Mouse (Mus musculus): ENCODE measurements at regions not wholly inside any gene's neighbourhood (a gene's known extent, or its start where the extent isn't known, plus 50 kb on each side); places are given as distances from the start of the nearest gene placed in this dataset.

- ATAC-seq (replicated peaks; ENCODE audit: poor library complexity) = no peak
Observed at GRCm38 (mm10) chr10:70741909-70742308, 86.1 kb upstream of the Phyhipl start.

- no peak for ATAC-seq (replicated peaks; ENCODE audit: poor library complexity)
Observed at GRCm38 (mm10) chr10:70740095-70740494, 84.3 kb upstream of the Phyhipl start.

DNA sequence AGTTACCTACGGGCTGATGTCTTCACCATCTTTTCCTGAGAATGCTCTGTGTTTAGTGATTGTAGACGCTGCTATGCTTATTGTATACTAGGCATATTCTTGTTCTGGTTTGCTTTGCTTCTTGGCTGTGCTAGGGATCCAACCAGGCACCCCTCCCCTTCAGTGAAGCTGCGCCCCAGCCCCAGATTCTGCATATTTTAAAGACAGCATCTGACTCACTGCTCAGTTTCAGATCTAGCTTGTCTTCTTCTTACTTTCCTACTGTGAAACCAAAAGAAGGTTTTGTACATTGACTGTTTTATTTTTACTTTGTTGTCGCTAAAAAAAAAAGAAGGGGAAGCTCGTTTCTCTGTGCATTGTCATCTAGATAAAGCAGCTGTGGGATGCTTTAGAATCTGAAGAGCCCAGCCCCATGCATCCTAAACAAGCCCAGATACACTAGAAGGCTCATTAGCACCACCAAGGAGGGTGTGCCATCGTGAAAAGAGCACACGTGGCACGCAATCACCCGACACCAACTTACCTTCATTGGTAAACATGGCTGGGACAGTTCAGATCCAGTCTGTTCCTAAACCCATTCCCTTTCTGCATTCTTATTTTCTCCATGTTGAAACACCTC lies 83.7 kb upstream of the Phyhipl start:
- no peak for ATAC-seq (replicated peaks; ENCODE audit: poor library complexity)

GRCm38 (mm10) chr10:70738686-70739085 lies 82.9 kb upstream of the Phyhipl start:
- ATAC-seq (replicated peaks; ENCODE audit: poor library complexity) = no peak

GRCm38 (mm10) chr10:70733956-70734355 lies 78.2 kb upstream of the Phyhipl start:
- ATAC-seq (replicated peaks; ENCODE audit: poor library complexity) = no peak

DNA sequence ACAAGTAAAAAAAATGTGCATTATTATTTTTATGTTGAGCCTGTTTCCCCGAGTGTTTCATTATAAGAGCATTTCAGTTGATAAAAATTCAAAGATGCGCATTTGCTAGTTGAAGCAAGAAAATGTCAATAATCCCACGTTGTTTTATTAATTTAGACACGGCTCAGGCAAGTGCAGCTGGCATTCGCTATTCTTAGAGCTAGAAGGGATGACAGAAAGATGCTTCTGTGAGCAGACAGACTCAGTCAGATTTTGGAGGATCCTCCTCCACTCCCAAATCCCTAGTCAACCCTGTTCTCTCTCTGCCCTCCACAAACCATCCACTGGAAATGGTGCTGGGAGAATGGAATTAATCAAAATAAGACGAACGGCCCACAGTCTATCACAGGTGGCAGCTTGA lies 77.7 kb upstream of the Phyhipl start:
- ATAC-seq (replicated peaks; ENCODE audit: poor library complexity) = no peak

DNA sequence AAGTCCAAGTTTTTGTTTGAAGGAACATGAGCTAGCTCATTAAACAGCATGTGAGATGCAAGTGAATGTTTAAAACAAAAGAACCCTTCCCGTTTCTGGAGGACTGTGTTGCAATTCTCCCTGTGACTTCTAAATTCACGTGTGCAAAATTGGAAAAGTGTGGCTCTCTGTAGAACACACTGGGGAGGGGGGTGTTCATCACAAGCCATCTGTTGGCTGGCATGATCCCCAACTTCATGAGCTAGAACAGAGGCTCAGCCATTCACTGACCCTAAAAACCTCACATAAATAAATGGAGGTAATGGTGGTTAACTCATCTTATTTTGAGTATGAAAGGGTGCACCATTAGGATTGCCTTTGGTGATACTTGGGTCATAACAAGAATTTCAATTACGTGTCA lies 69.3 kb upstream of the Phyhipl start:
- ATAC-seq (replicated peaks; ENCODE audit: poor library complexity) = no peak

DNA sequence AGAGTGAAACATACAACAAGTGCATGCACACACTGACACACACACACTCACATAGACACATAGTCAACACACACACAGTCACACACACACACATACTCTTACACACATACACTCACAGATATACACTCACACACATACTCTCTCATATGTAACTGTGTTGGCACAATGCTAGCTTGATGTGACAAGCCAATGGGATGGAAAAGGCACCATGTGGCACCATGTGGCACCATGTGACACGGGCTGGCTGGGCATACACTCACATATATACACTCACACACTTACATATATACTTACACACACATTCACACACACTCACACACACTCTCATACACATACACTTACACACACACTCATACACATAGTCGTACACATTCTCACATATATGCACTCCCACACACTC lies 67.0 kb upstream of the Phyhipl start:
- no peak for ATAC-seq (replicated peaks; ENCODE audit: poor library complexity)

- ATAC-seq (replicated peaks; ENCODE audit: poor library complexity) = no peak
Observed at GRCm38 (mm10) chr10:70722381-70722780, 66.6 kb upstream of the Phyhipl start.

DNA sequence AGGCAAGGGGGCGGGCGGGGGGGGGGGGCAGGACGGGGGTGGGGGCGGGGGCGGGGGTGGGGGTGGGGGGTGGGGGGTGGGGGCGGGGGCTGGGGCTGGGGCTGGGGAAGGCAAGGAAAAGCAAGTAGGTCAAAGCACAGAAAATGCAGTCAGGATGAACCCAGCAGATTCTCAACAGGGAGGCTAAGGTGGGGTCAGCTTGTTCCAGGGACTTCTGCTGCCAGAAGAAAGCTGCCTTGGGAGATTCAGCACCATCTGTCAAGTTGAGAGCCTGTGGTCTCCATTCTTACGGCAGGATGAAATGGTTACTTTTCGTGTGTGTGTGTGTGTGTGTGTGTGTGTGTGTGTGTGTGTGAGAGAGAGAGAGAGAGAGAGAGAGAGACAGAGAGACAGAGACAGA lies 61.7 kb upstream of the Phyhipl start:
- no peak for ATAC-seq (replicated peaks; ENCODE audit: poor library complexity)

GRCm38 (mm10) chr10:70717025-70717424 lies 61.3 kb upstream of the Phyhipl start:
- ATAC-seq (replicated peaks; ENCODE audit: poor library complexity) = no peak

- ATAC-seq (replicated peaks; ENCODE audit: poor library complexity) = no peak
Observed at GRCm38 (mm10) chr10:70713306-70713705, 57.5 kb upstream of the Phyhipl start.

- no peak for ATAC-seq (replicated peaks; ENCODE audit: poor library complexity)
Observed at GRCm38 (mm10) chr10:70708806-70709205, 53.0 kb upstream of the Phyhipl start.

Measured in megakaryocyte progenitor cell, adult 5-6 weeks (primary cell).